8 mouse cellular contexts compared by ENCODE assay signal in genomic region chrX:42067791-42068200, GRCm38 (mm10). TPM values are rescaled to one million over a fixed set of nuclear protein-coding genes. Genes with fewer than 3 reads are reported as not detected.
DNase-seq lines count a peak whose midpoint lies in the region; ATAC-seq lines count a peak whose summit lies in the region.

No protein-coding gene starts in this region.

- intact Hi-C loops in gastrocnemius, postnatal 14 days (cut with DNase I; ENCODE audit: low total_unique reads), result no loop called here

- peak; percentile 67 for DNase-seq in gastrocnemius, adult 18-20 months (ENCODE audit: low spot score)
- no peak for DNase-seq in gastrocnemius, postnatal 25 days
- peak; percentile 75 for DNase-seq in embryo, embryonic 10 days (ENCODE audit: low spot score)
- peak; percentile 71 for DNase-seq in gastrocnemius, postnatal 14 days
- peak; percentile 80 for DNase-seq in limb, embryonic 10.5 days (ENCODE audit: low spot score)
- DNase-seq in spleen, postnatal 14 days (ENCODE audit: low spot score in 2 of 2), result peak; percentile 55 to 63

- H3K9me3 ChIP-seq in intestine, embryonic 15.5 days, result no peaks in the 10 kb centered on the region
- no peaks in the 10 kb centered on the region for H3K9me3 ChIP-seq in limb, embryonic 10.5 days (replicated peaks)
- no peaks in the 10 kb centered on the region for H3K9me3 ChIP-seq in midbrain, embryonic 12.5 days

- peak overlapping the region; percentile 39 for H3K4me3 ChIP-seq in intestine, embryonic 15.5 days (replicated peaks)
- peak overlapping the region; percentile 53 for H3K4me3 ChIP-seq in limb, embryonic 10.5 days
- H3K4me3 ChIP-seq in midbrain, embryonic 12.5 days, result peak overlapping the region; percentile 47

- no peaks in the 10 kb centered on the region for H3K27me3 ChIP-seq in intestine, embryonic 15.5 days (replicated peaks)
- H3K27me3 ChIP-seq in limb, embryonic 10.5 days (ENCODE audit: low read depth, poor library complexity, severe bottlenecking), result no peaks in the 10 kb centered on the region
- H3K27me3 ChIP-seq in midbrain, embryonic 12.5 days, result no peaks in the 10 kb centered on the region

- 24% methylated on average over 26 of the region's 27 CpGs for WGBS in intestine, embryonic 15.5 days
- 9% methylated on average over 21 of the region's 27 CpGs for WGBS in limb, embryonic 10.5 days
- 32% methylated on average over 26 of the region's 27 CpGs for WGBS in midbrain, embryonic 12.5 days

- H3K4me1 ChIP-seq in intestine, embryonic 15.5 days (replicated peaks), result peaks cover 3% of the 10 kb centered on the region; the same call in 1 of the 2 replicates
- no peaks in the 10 kb centered on the region for H3K4me1 ChIP-seq in limb, embryonic 10.5 days
- peaks cover 4% of the 10 kb centered on the region; the same call in 1 of the 2 replicates for H3K4me1 ChIP-seq in midbrain, embryonic 12.5 days

- H3K9ac ChIP-seq in intestine, embryonic 15.5 days, result peak overlapping the region; percentile 36
- H3K9ac ChIP-seq in midbrain, embryonic 12.5 days (replicated peaks), result peak overlapping the region; percentile 59

- peak overlapping the region; percentile 48 for H3K4me2 ChIP-seq in intestine, embryonic 15.5 days (replicated peaks)
- peak overlapping the region; percentile 48 for H3K4me2 ChIP-seq in midbrain, embryonic 12.5 days (replicated peaks)

- H3K27ac ChIP-seq in intestine, embryonic 15.5 days, result peak overlapping the region; percentile 88
- H3K27ac ChIP-seq in limb, embryonic 10.5 days, result peak overlapping the region; percentile 91
- peak overlapping the region; percentile 91 for H3K27ac ChIP-seq in midbrain, embryonic 12.5 days (replicated peaks)

- peak; percentile 89 for ATAC-seq in intestine, embryonic 15.5 days
- peak; percentile 81 for ATAC-seq in midbrain, embryonic 12.5 days (ENCODE audit: low FRiP score, low read depth)

- H3K36me3 ChIP-seq in intestine, embryonic 15.5 days, result no peaks in the 10 kb centered on the region
- H3K36me3 ChIP-seq in limb, embryonic 10.5 days, result peaks cover 9% of the 10 kb centered on the region; the same call in 1 of the 2 replicates
- no peaks in the 10 kb centered on the region for H3K36me3 ChIP-seq in midbrain, embryonic 12.5 days

RNA-seq across cellular contexts. Expression of gene Xiap, which starts 8.3 kb away (rescaled TPM):
- 10 to 100 TPM; 17.4 to 18.2 TPM for total RNA-seq in gastrocnemius, adult 18-20 months (2021)
- total RNA-seq in gastrocnemius, postnatal 25 days (2021), result 10 to 100 TPM; 16.7 to 21.9 TPM
- 10 to 100 TPM; 16.9 to 19.3 TPM for total RNA-seq in gastrocnemius, postnatal 14 days (2021)
- polyA plus RNA-seq in intestine, embryonic 15.5 days (2015; fragmentation: Nextera tagmentation; extraction: Ambion mirVana), result 12.1 and 13.3 TPM in 2 replicates
- 10.0 and 10.8 TPM in 2 replicates for polyA plus RNA-seq in limb, embryonic 10.5 days (2016; fragmentation: Nextera tagmentation; extraction: Ambion mirVana)
- 11.1 and 11.7 TPM in 2 replicates for polyA plus RNA-seq in midbrain, embryonic 12.5 days (2016; fragmentation: Nextera tagmentation; extraction: Ambion mirVana)
